Mouse (Mus musculus): ENCODE measurements around the gene Nepro.

GRCm38 (mm10) chr16:44724083-44724787, at the start of gene Nepro:
- TF ChIP-seq CTCF (IDR thresholded peaks at IDR 0.05; ENCODE audit: low read depth, low read length) (no peak), TAL1 (conservative IDR thresholded peaks at IDR 0.05; ENCODE audit: low read depth, low read length) (no peak), GATA1 (IDR thresholded peaks at IDR 0.05; ENCODE audit: borderline replicate concordance, low read length) (no peak), POLR2AphosphoS5 (IDR thresholded peaks at IDR 0.05; ENCODE audit: insufficient replicate concordance, low read depth, low read length) (no peak)
